Mouse (Mus musculus) cerebellum, adult 2 months (tissue): Measurements from ENCODE around the gene Hsdl1. TPM values are rescaled to one million over a fixed set of nuclear protein-coding genes. Genes with fewer than 3 reads are reported as not detected.

ENCODE experiments used
- DNase-seq, 2 experiments: peaks; one replicate each; pipeline ENCODE4 v3.0.0; 2021
- H3K27ac ChIP-seq: fragments of 200-500 bp; 2 replicates; pipeline ENCODE4 v1.5.1; 2012; ENCODE audit warnings: low read length, control low read depth, inconsistent platforms; ENCODE audit not compliant: insufficient read depth
- H3K27me3 ChIP-seq: fragments of 200-500 bp; 2 replicates; pipeline ENCODE4 v1.6.1; 2012; ENCODE audit warnings: inconsistent platforms, mild to moderate bottlenecking, low read length, moderate library complexity; ENCODE audit not compliant: control insufficient read depth, insufficient read depth
- H3K4me1 ChIP-seq: fragments of 200-500 bp; 2 replicates; pipeline ENCODE4 v1.6.1; 2011; ENCODE audit warnings: low read length; ENCODE audit not compliant: control insufficient read depth, insufficient read depth
- H3K4me3 ChIP-seq: fragments of 200-500 bp; replicated peaks from 2 replicates; pipeline ENCODE3; 2011; ENCODE audit warnings: mild to moderate bottlenecking, low read depth, low read length, control low read depth; ENCODE audit not compliant: insufficient read depth
- CTCF ChIP-seq: fragments of 200-500 bp; IDR thresholded peaks from 2 replicates; pipeline ENCODE4 v1.5.1; 2011; ENCODE audit warnings: low read depth, mild to moderate bottlenecking, control low read depth, low read length, moderate library complexity, borderline replicate concordance; ENCODE audit not compliant: insufficient read depth
- POLR2A ChIP-seq: fragments of 200-500 bp; IDR thresholded peaks from 2 replicates; pipeline ENCODE4 v1.6.1; 2011; ENCODE audit warnings: low read length, control low read depth, borderline replicate concordance; ENCODE audit not compliant: insufficient read depth
- WGBS: fragments of 180-500 bp; shearing (Covaris S2); methylation state at CpG from one replicate; pipeline ENCODE4 v1.1.7; 2018; 5-methylcytosine and 5-hydroxymethylcytosine counted together
- polyA plus RNA-seq: library from polyadenylated mRNA; depleted of rRNA; stranded (reverse); fragments of >200 nt; gene quantifications from 2 replicates; pipeline ENCODE4 v1.2.3, GENCODE M21; 2012

Gene Hsdl1
- polyA plus RNA-seq, 1 experiment = 45.0 TPM

- no peak for TF ChIP-seq CTCF
- peak; percentile 72 for TF ChIP-seq POLR2A
- Histone ChIP-seq H3K27ac (peak overlapping the region; percentile 90), H3K4me3 (peak overlapping the region; percentile 88), H3K27me3 (no peaks in the 10 kb centered on the region), H3K4me1 (peaks cover 14% of the 10 kb centered on the region; the same call in 1 of the 2 replicates)
- WGBS = under 1% methylated on average over 55 of the region's 55 CpGs
- DNase-seq = peak; percentile 15 to 27
Observed at GRCm38 (mm10) chr8:119557821-119558602, 17.0 kb downstream of the Hsdl1 start.

DNA sequence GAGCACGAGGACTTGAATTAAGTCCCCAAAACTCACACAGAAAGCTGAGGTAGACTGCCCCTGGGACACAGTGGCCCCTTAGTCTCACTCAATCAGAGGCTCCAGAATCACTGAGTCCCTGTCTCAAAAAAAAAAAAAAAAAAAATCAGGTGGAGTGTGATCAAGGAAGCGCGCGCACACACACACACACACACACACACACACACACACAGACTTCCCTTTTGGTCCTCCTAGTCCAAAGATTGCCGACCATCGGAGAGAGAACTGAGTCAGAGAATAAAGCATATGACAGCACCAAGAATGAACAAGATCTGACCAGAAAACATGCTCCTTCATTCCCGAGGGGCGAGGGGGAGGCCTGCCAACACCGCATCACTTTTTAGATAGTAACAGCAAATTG lies 17.9 kb downstream of the Hsdl1 start:
- TF ChIP-seq CTCF (no peak), POLR2A (no peak)

DNA sequence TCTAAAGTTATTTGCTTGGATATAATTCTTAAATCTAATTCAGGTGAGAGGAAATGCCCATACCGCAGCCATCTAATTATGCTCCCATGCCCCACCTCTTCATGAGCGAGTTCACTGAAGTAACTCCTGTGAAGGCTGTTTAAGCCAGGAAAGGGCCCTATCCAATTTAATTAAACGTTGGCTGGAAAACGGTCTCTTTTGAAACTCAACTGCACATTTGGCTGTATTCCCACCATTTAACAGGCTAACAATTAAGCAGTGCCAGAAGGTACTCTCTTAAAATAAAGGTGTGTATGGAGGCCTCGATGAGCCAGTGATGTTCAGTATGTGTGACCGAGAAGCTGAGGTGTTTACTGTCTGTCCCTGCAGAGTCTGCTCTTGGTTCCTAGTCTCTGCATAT lies 19.1 kb downstream of the Hsdl1 start:
- 2% methylated on average over 6 of the region's 6 CpGs for WGBS
- peak in 1 of 2 experiments; percentile 43 for DNase-seq
- no peaks in the 10 kb centered on the region for H3K27me3 ChIP-seq

More for the DNA sequence above, 17.9 kb downstream of the Hsdl1 start:
- DNase-seq = no peak
- 54% methylated on average over 9 of the region's 9 CpGs for WGBS
- H3K4me3 ChIP-seq = peak overlapping the region; percentile 88
- H3K27me3 ChIP-seq = no peaks in the 10 kb centered on the region
- H3K4me1 ChIP-seq = peaks cover 14% of the 10 kb centered on the region; the same call in 1 of the 2 replicates
- no peak overlapping the region for H3K27ac ChIP-seq

DNA sequence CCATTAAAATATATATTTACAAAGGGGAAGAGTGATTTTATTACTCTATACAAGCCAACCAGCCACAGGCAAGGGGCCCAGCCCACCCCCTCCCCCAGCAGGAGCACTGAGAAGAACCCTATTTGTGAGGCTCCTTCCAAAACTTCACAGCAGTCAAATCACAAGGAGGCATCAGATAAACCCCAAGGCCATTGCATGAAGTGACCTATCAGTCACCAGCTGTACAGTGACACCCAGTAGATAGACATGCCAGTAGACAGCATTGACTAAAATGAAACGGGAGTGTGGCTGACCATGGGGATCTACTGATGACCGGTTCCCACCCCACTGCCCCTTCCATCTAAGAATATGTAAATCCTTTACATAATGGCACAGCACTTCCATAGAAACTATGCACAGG lies 22.0 kb downstream of the Hsdl1 start:
- DNase-seq = no peak
- 69% methylated on average over 2 of the region's 2 CpGs for WGBS
- H3K4me1 ChIP-seq = peaks cover 17% of the 10 kb centered on the region
- no peak for TF ChIP-seq CTCF
- TF ChIP-seq POLR2A = no peak
- H3K27me3 ChIP-seq = no peaks in the 10 kb centered on the region
- H3K4me3 ChIP-seq = no peak overlapping the region
- H3K27ac ChIP-seq = no peak overlapping the region

More for the DNA sequence above, 19.1 kb downstream of the Hsdl1 start:
- Histone ChIP-seq H3K4me3 (no peak overlapping the region), H3K27ac (no peak overlapping the region), H3K4me1 (peaks cover 14% of the 10 kb centered on the region)
- TF ChIP-seq POLR2A (no peak), CTCF (no peak)

DNA sequence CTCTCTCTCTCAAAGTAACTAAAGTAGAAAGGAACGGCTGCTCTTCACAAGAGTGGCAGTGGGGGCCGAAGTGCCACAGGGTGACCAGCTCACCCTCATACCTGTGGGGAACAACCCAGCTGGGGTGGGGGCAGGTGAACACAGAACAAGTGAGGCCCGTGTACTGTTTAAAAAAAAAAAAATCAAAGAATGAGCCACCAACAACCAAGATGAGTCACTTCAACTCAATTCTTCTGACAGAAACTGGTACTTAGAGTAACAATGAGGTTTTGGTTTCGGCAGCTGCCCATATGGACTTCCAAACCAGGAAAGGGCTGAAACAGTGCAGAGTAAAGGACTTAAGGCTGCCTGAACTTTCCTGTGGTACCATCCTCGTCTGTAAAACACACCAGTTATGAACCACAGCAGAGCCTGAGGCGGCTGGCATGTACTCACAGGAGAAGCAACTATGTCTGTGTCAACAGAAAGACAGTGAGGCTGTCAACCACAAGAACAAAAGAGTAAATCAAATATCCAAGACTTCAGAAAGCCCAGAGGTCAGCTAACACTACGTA lies 26.3 kb downstream of the Hsdl1 start:
- TF ChIP-seq POLR2A (no peak), CTCF (no peak)
- Histone ChIP-seq H3K4me1 (peaks cover 6% of the 10 kb centered on the region), H3K27ac (no peak overlapping the region), H3K27me3 (no peaks in the 10 kb centered on the region), H3K4me3 (no peak overlapping the region)
- 72% methylated on average over 7 of the region's 7 CpGs for WGBS
- DNase-seq = no peak

GRCm38 (mm10) chr8:119547019-119547691 lies 27.8 kb downstream of the Hsdl1 start:
- Histone ChIP-seq H3K27me3 (no peaks in the 10 kb centered on the region), H3K4me3 (no peak overlapping the region), H3K27ac (no peak overlapping the region), H3K4me1 (peaks cover 6% of the 10 kb centered on the region)
- no peak for DNase-seq
- TF ChIP-seq POLR2A (no peak), CTCF (no peak)
- 85% methylated on average over 18 of the region's 18 CpGs for WGBS

GRCm38 (mm10) chr8:119545791-119546190 lies 29.2 kb downstream of the Hsdl1 start:
- 95% methylated on average over 6 of the region's 6 CpGs for whole genome bisulfite sequencing
- TF ChIP-seq CTCF = no peak
- TF ChIP-seq POLR2A = no peak
- Histone ChIP-seq H3K4me3 (no peak overlapping the region), H3K27ac (no peak overlapping the region), H3K27me3 (no peaks in the 10 kb centered on the region), H3K4me1 (peaks cover 6% of the 10 kb centered on the region)
- DNase-seq = no peak
